Mouse (Mus musculus): ENCODE results near the gene Arhgef16. TPM values are rescaled to one million over a fixed set of nuclear protein-coding genes. Genes with fewer than 3 reads are reported as not detected.
A peak's percentile ranks its signal among the peaks of the same experiment; 100 is the strongest.

The Arhgef16 gene
- polyA plus RNA-seq, 1 experiment from 2014 or later, result 6.0 TPM

GRCm38 (mm10) chr4:154325410-154325809, 23.9 kb upstream of the Arhgef16 start:
- Histone ChIP-seq H3K9ac (no peak overlapping the region), H3K9me3 (no peaks in the 10 kb centered on the region), H3K4me3 (no peak overlapping the region), H3K4me1 (peaks cover 15% of the 10 kb centered on the region; the same call in 1 of the 2 replicates), H3K4me2 (replicated peaks) (no peak overlapping the region), H3K27ac (no peak overlapping the region), H3K36me3 (peaks cover 19% of the 10 kb centered on the region), H3K27me3 (no peaks in the 10 kb centered on the region)
- WGBS, result 64% methylated on average over 4 of the region's 4 CpGs
- no peak for ATAC-seq (ENCODE audit: insufficient number of reproducible peaks, insufficient read depth, low FRiP score, low TSS enrichment)

DNA sequence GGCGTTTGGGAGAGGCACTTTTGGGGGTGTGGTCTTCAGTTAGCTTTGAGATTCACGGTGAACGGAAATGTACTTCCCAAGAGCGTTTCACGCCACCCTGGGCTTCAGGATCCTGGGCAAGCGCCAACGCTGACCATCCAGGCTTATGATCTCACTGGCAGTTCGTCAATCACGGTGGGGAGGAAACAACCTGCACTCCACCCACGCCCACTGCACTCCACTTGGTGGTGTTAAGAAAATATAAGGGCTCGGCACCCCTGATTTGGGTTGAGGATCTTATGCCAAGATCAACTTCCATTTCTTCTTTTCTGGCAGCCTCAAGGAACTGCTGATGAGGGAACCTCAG, 12.1 kb upstream of the Arhgef16 start:
- WGBS, result 53% methylated on average over 11 of the region's 11 CpGs
- H3K4me3 ChIP-seq, result no peak overlapping the region
- H3K27ac ChIP-seq, result peak overlapping the region; percentile 54
- no peaks in the 10 kb centered on the region for H3K36me3 ChIP-seq
- H3K27me3 ChIP-seq, result no peaks in the 10 kb centered on the region
- ATAC-seq (ENCODE audit: insufficient number of reproducible peaks, insufficient read depth, low FRiP score, low TSS enrichment), result no peak
- H3K9ac ChIP-seq, result no peak overlapping the region
- H3K4me1 ChIP-seq, result no peaks in the 10 kb centered on the region
- H3K9me3 ChIP-seq, result no peaks in the 10 kb centered on the region
- no peak overlapping the region for H3K4me2 ChIP-seq (replicated peaks)

- no peak overlapping the region for H3K4me2 ChIP-seq (replicated peaks)
- H3K4me1 ChIP-seq, result no peaks in the 10 kb centered on the region
Observed at GRCm38 (mm10) chr4:154312935-154313621, 11.6 kb upstream of the Arhgef16 start.

GRCm38 (mm10) chr4:154312143-154312812, 10.8 kb upstream of the Arhgef16 start:
- Histone ChIP-seq H3K4me1 (no peaks in the 10 kb centered on the region), H3K9me3 (no peaks in the 10 kb centered on the region), H3K9ac (no peak overlapping the region), H3K27me3 (no peaks in the 10 kb centered on the region), H3K36me3 (no peaks in the 10 kb centered on the region), H3K4me3 (no peak overlapping the region), H3K27ac (peak overlapping the region; percentile 77), H3K4me2 (replicated peaks) (no peak overlapping the region)
- peak; percentile 64 for ATAC-seq (ENCODE audit: insufficient number of reproducible peaks, insufficient read depth, low FRiP score, low TSS enrichment)
- WGBS, result 86% methylated on average over 2 of the region's 2 CpGs

More at GRCm38 (mm10) chr4:154312935-154313621, 11.6 kb upstream of the Arhgef16 start:
- peak; percentile 41; the same call in 1 of the 2 replicates for ATAC-seq (ENCODE audit: insufficient number of reproducible peaks, insufficient read depth, low FRiP score, low TSS enrichment)
- Histone ChIP-seq H3K27me3 (no peaks in the 10 kb centered on the region), H3K4me3 (no peak overlapping the region), H3K27ac (peak overlapping the region; percentile 77), H3K9ac (no peak overlapping the region), H3K36me3 (no peaks in the 10 kb centered on the region), H3K9me3 (no peaks in the 10 kb centered on the region)
- 15% methylated on average over 4 of the region's 4 CpGs for WGBS

DNA sequence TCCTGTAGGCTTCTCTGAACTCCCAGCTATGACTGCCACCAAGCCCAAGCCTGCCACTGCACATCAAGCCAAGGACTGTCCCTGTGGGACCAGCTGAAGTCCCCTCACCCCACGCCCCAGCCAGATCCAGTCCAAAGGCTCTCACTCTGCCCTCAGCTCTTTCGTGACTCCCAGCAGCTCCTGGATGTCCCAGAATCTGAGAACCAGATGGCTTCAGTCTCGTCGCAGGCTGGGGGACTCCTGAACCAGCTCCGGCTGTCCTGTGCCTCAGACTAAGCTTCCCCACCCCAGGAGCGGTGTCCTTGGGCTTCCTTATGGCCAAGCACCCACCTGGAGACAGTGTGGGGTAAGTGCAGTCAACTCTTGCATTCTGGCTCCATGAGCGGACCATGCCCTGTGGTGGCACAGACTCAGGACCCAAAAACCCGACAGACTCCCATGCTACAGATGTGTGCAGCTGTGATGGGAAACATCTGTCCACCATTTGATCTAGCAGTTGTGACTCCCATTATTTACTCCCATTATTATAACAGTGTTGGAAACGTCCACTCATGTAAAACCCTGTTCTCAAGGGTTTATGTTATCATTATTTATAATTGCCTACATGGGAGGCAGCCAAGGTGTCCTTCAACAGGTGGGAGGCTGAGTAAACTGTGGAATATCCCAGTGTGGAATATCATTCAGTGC, 9.2 kb upstream of the Arhgef16 start:
- H3K27ac ChIP-seq, result no peak overlapping the region
- no peaks in the 10 kb centered on the region for H3K27me3 ChIP-seq
- no peak overlapping the region for H3K9ac ChIP-seq
- 68% methylated on average over 9 of the region's 9 CpGs for WGBS
- no peak overlapping the region for H3K4me2 ChIP-seq (replicated peaks)
- no peaks in the 10 kb centered on the region for H3K36me3 ChIP-seq
- ATAC-seq (ENCODE audit: insufficient number of reproducible peaks, insufficient read depth, low FRiP score, low TSS enrichment), result no peak
- no peaks in the 10 kb centered on the region for H3K9me3 ChIP-seq
- H3K4me1 ChIP-seq, result no peaks in the 10 kb centered on the region
- no peak overlapping the region for H3K4me3 ChIP-seq

DNA sequence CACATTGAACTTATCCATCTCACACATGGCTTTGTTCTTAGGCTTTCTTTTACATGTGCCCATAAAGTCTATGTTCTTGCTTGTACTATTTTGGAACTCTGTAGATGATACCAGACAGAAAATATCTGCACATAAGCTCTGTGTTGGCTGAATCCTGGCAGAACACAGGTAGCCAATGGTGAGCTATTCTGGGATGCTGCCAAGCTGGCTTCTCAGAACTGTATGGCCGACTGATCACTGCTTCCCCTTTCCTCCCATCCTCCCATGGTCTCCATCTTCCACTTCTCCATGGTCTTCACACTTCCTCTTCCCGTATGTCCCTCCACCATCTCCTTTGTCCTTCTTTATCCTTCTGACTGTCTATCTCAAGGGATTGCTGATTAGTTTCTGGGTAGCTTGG, 7.7 kb upstream of the Arhgef16 start:
- Histone ChIP-seq H3K4me2 (replicated peaks) (no peak overlapping the region), H3K27me3 (no peaks in the 10 kb centered on the region), H3K9ac (no peak overlapping the region), H3K36me3 (no peaks in the 10 kb centered on the region), H3K4me3 (no peak overlapping the region), H3K9me3 (no peaks in the 10 kb centered on the region), H3K27ac (no peak overlapping the region), H3K4me1 (no peaks in the 10 kb centered on the region)
- no peak for ATAC-seq (ENCODE audit: insufficient number of reproducible peaks, insufficient read depth, low FRiP score, low TSS enrichment)
- WGBS, result 76% methylated on average over 2 of the region's 2 CpGs

DNA sequence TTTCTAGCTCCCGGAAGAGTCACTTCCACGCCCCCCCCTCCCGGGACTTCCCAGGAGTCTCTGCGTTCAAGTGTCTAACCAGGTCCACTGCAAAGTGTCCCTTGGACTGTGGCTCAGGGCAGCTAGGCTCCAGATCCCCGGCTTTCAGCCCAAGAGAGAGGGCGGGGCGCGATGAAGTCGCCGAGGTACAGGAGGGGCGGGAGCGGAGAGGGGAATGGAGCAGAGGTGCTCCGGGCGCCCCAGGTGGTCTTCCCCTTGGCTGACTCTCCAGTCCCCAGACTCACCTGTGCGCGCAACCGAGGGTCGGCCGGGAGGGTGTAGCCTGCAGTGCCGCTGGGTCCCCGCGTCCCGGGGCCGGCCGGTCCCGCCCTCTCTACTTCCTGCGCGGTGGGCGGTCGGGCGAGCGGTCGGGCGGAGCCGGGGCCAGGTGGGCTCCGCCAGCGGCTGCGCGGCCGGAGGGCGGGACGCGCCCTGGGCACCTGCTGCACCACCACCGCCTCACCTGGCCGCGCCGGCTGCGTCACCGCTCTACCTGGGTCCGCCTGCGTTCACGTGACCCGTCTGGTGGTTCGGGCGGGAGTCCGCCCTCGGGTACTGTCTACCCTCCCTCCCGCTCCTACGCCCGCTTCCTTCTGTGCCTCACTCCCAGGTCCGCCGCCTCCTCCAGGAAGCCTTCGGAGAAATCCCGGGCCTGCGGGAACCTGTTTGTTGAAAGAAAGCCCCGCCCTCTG, 1.8 kb downstream of the Arhgef16 start:
- Histone ChIP-seq H3K4me1 (peaks cover 16% of the 10 kb centered on the region; the same call in 1 of the 2 replicates), H3K36me3 (no peaks in the 10 kb centered on the region), H3K4me3 (peak overlapping the region; percentile 55), H3K27me3 (peaks cover 33% of the 10 kb centered on the region), H3K9ac (peak overlapping the region; percentile 55), H3K9me3 (no peaks in the 10 kb centered on the region), H3K4me2 (replicated peaks) (peak overlapping the region; percentile 96), H3K27ac (no peak overlapping the region)
- ATAC-seq (ENCODE audit: insufficient number of reproducible peaks, insufficient read depth, low FRiP score, low TSS enrichment), result peak; percentile 42; the same call in 1 of the 2 replicates
- under 1% methylated on average over 64 of the region's 66 CpGs for WGBS

GRCm38 (mm10) chr4:154297761-154298160, 3.7 kb downstream of the Arhgef16 start:
- no peak for ATAC-seq (ENCODE audit: insufficient number of reproducible peaks, insufficient read depth, low FRiP score, low TSS enrichment)
- H3K27me3 ChIP-seq, result peaks cover 33% of the 10 kb centered on the region
- no peak overlapping the region for H3K4me2 ChIP-seq (replicated peaks)
- H3K4me1 ChIP-seq, result peaks cover 32% of the 10 kb centered on the region
- no peak overlapping the region for H3K9ac ChIP-seq
- no peaks in the 10 kb centered on the region for H3K9me3 ChIP-seq
- no peak overlapping the region for H3K27ac ChIP-seq
- no peak overlapping the region for H3K4me3 ChIP-seq
- no peaks in the 10 kb centered on the region for H3K36me3 ChIP-seq
- 33% methylated on average over 9 of the region's 9 CpGs for WGBS

- H3K4me3 ChIP-seq, result no peak overlapping the region
- no peak overlapping the region for H3K9ac ChIP-seq
- H3K27ac ChIP-seq, result peak overlapping the region; percentile 54; the same call in 1 of the 2 replicates
- peaks cover 11% of the 10 kb centered on the region for H3K27me3 ChIP-seq
- no peaks in the 10 kb centered on the region for H3K36me3 ChIP-seq
- H3K9me3 ChIP-seq, result no peaks in the 10 kb centered on the region
- no peak for ATAC-seq (ENCODE audit: insufficient number of reproducible peaks, insufficient read depth, low FRiP score, low TSS enrichment)
- WGBS, result 35% methylated on average over 8 of the region's 8 CpGs
- H3K4me2 ChIP-seq (replicated peaks), result no peak overlapping the region
- peaks cover 25% of the 10 kb centered on the region for H3K4me1 ChIP-seq
Observed at GRCm38 (mm10) chr4:154294262-154294731, 7.2 kb downstream of the Arhgef16 start.

DNA sequence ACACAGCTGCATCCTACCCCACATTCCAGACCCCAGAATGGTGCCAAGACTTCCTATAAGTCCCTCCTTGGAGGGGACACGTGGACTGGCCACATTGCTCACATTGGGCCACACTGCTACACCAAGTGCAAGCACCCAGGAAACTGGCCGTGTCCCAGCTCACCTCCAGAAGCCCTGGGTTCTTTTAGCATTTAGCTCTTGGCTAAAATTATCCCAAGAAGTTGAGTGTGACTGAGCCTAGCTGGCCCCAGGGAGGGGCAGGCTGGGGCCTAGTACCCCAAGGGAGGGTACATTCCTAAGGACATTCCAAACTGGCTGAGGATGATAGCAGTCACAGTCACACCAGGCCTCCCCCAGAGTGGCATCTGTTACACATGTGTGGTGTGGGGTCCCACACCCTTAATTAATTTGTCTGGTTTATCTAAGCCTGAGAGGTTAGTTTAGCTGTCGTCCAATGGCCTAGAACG, 7.7 kb downstream of the Arhgef16 start:
- Histone ChIP-seq H3K27ac (no peak overlapping the region), H3K36me3 (no peaks in the 10 kb centered on the region), H3K27me3 (peaks cover 5% of the 10 kb centered on the region), H3K9me3 (no peaks in the 10 kb centered on the region), H3K9ac (no peak overlapping the region), H3K4me1 (peaks cover 25% of the 10 kb centered on the region), H3K4me2 (replicated peaks) (no peak overlapping the region), H3K4me3 (no peak overlapping the region)
- WGBS, result 41% methylated on average over 4 of the region's 4 CpGs
- no peak for ATAC-seq (ENCODE audit: insufficient number of reproducible peaks, insufficient read depth, low FRiP score, low TSS enrichment)

DNA sequence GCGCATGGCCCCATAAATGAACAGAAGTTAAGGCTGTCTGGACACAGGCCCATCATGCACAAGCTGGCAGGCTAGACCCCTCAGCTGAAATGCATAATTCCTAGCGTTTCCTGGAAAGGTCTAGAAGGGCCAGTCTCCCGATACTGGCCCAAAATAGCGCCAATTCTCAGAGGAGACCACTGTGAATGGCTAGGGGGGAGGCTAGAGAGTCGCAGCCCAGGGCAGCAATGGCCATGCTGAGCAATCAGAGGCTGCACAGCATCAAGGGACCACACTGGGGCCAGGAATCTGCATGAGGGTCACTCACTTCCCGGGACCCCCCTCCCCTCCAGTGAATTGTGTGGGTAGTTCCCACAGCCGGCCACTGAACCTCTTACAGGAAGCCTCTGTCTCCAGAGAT, 17.8 kb downstream of the Arhgef16 start:
- Histone ChIP-seq H3K9ac (no peak overlapping the region), H3K36me3 (no peaks in the 10 kb centered on the region), H3K9me3 (no peaks in the 10 kb centered on the region), H3K4me2 (replicated peaks) (no peak overlapping the region), H3K4me3 (no peak overlapping the region), H3K27ac (no peak overlapping the region), H3K27me3 (no peaks in the 10 kb centered on the region), H3K4me1 (peaks cover 4% of the 10 kb centered on the region; the same call in 1 of the 2 replicates)
- WGBS, result 60% methylated on average over 7 of the region's 7 CpGs
- no peak for ATAC-seq (ENCODE audit: insufficient number of reproducible peaks, insufficient read depth, low FRiP score, low TSS enrichment)

All from embryonic facial prominence, embryonic 12.5 days (tissue).